Mouse (Mus musculus) brain, adult 2 months (tissue): ENCODE data around the gene Mfn1.

Experiments used
- DNase-seq: peaks from one replicate; pipeline ENCODE4 v3.0.0; 2011; ENCODE audit warnings: low read depth, low spot score

Mfn1 gene

GRCm38 (mm10) chr3:32610560-32610959 is 81.3 kb downstream of the Mfn1 start:
- DNase-seq, result peak; percentile 86

DNA sequence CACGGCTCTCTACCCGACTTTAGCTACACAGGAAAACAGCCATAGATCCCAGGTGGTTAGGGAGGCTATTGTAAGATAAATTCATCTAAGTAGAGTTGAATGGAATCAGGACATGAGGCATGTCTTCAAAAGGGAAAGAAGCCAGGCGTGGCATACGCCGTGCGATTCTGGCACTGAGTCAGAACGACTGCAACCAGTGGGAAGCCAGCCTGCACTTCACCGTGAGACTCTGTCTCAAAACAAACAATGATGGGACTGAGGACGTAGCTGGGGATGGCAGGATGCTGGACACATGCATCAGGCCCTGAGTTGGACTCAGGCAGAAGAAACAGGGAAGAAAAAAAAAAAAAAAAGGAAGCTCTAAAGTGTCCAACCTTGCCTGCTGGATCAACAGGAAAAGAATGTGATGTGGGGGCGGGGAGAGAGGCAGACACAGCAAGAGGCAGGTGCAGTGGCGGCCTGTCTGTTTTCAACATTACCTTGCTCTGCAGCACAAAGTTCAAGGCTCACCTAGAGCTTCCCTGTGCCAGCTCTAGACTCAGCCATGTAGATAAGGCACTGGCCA is 82.4 kb downstream of the Mfn1 start:
- no peak for DNase-seq

DNA sequence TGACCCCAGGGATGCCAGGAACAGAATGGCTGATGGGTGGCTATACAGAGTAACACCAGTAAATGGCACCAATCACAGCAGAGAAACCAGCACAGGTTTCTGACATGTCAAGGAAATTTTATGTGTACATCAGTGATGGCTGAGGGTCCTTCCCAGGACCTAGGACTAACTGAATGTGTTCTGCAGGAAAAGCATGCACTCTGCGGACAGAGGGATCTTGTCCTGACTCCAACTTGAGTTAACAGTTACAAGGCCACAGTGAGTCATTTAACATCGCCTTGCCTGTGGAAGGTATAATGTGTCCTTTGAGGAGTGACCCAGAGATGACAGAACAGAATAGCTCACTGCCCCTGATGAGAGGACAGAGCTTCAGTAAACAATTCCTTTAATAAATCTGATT is 85.5 kb downstream of the Mfn1 start:
- no peak for DNase-seq

DNA sequence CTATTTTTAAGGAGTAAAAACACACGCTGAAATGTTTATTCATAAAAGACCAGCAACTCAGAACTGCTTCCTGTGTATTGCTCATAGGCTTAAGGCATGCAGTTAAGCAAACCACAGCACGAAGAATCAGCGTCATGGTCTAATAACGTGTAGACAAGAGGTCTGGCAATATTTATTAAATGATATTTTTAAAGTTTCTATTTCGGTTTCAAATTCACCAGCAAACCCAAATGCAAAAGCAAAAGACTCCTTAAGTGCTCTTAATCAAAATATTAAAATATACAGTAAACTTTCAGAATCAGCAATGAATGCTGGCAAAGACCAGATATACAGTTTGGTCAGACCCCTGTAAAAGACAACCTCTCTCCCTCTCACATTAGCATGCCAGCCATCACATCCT is 86.1 kb downstream of the Mfn1 start:
- DNase-seq, result no peak

DNA sequence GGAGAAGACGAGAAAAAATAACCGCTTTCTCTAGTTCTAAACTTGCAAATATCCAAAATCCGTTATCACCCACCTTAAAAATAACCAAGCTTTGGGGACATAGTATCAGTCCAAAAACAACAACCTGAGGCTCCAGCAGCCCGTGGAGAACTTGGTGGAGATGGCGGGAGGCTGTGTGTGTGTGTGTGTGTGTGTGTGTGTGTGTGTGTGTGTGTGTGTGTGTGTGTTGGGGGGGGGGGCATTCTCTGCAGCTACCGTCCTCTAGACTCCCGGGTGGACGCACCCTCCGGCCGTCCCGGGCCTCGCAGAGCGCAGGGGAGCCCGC is 86.7 kb downstream of the Mfn1 start:
- DNase-seq, result no peak

GRCm38 (mm10) chr3:32616331-32617052 is 87.2 kb downstream of the Mfn1 start, which contains the start of gene Gnb4:
Gene Gnb4, minus strand, starts transcription at chr3:32616585.
- no peak for DNase-seq

DNA sequence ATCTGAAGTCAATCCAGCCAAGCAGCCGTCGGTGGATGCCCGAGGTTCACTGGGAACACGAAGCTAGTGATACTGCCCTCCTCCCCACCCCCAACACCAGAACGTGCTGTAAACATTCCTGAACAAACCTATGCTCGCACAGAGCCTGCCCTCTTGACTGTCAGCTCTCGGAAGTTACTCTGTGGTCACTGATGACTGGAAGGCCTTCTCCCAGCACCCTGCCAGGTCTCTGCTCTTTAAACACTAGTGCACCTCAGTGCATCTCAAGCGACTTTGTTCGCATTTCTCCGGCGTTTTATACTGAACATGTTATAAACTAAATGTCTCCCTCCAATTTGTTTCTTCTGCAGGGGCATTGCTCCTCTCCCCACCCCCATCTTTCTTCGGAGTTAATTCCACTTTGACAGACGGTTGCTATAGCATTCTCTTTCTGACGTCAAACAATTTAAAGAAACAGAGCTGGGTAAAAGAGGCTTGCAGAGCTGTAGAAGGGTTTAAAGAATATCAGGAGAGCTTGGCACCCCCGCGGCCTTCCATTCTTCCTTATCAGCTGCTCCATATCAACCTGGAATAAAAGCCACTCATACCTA is 87.9 kb downstream of the Mfn1 start:
- peak; percentile 41 for DNase-seq

DNA sequence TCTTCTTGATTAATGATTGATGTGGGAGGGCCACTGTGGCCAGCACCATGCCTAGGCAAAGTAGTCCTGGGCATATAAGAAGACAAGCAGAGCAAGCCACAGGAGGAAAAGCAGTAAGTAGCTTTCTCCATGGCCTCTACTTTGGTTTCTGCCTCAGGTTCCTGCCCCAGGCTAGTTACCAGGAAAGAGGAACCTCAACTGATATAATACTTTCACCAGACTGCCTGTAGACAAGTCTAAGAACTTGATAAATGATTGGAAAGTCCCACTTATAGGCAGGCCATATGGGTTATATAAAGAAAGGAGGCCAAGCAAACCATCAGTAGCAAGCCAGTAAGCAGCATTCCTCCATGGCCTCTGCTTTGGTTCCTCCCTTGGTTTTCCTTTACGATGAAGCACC is 92.4 kb downstream of the Mfn1 start:
- no peak for DNase-seq

GRCm38 (mm10) chr3:32622106-32622505 is 92.8 kb downstream of the Mfn1 start:
- DNase-seq, result no peak

GRCm38 (mm10) chr3:32628141-32628540 is 98.9 kb downstream of the Mfn1 start:
- DNase-seq, result no peak
